Mouse (Mus musculus) small intestine, adult 2 months (tissue): Measurements from ENCODE around the gene Ctps2. TPM values are rescaled to one million over a fixed set of nuclear protein-coding genes. Genes with fewer than 3 reads are reported as not detected.

Experiments used
- H3K27ac ChIP-seq: fragments of 200-500 bp; 2 replicates; pipeline ENCODE4 v1.5.1; 2012; ENCODE audit warnings: low read depth, low read length, control low read depth, inconsistent platforms; ENCODE audit not compliant: insufficient read depth
- H3K27me3 ChIP-seq: fragments of 200-500 bp; 2 replicates; pipeline ENCODE4 v1.6.1; 2012; ENCODE audit warnings: mild to moderate bottlenecking, moderate library complexity, low read length, inconsistent platforms; ENCODE audit not compliant: control insufficient read depth, insufficient read depth
- H3K36me3 ChIP-seq: fragments of 200-500 bp; 2 replicates; pipeline ENCODE4 v1.6.1; 2012; ENCODE audit warnings: mild to moderate bottlenecking, low read length, control low read depth, inconsistent platforms; ENCODE audit not compliant: control insufficient read depth, insufficient read depth
- H3K4me1 ChIP-seq: fragments of 200-500 bp; 2 replicates; pipeline ENCODE4 v1.6.1; 2012; ENCODE audit warnings: low read length, inconsistent platforms, mixed read lengths; ENCODE audit not compliant: control insufficient read depth, insufficient read depth, insufficient read length
- H3K4me3 ChIP-seq: fragments of 200-500 bp; 2 replicates; pipeline ENCODE4 v1.5.1; 2012; ENCODE audit warnings: low read depth, mild to moderate bottlenecking, control low read depth, inconsistent platforms, low read length, moderate library complexity
- CTCF ChIP-seq: fragments of 200-500 bp; IDR thresholded peaks from 2 replicates; pipeline ENCODE4 v1.5.1; 2012; ENCODE audit warnings: low read depth, mild to moderate bottlenecking, control low read depth, inconsistent platforms, low read length, moderate library complexity, mixed read lengths; ENCODE audit not compliant: insufficient replicate concordance, insufficient read length; ENCODE audit errors: extremely low read depth
- POLR2A ChIP-seq: fragments of 200-500 bp; IDR thresholded peaks from 2 replicates; pipeline ENCODE4 v1.6.1; 2012; ENCODE audit warnings: low read depth, mild to moderate bottlenecking, control low read depth, inconsistent platforms, low read length, moderate library complexity
- WGBS: fragments of 180-500 bp; shearing (Covaris S2); methylation state at CpG from one replicate; pipeline ENCODE4 v1.1.7; 2018; 5-methylcytosine and 5-hydroxymethylcytosine counted together
- polyA plus RNA-seq: library from polyadenylated mRNA; depleted of rRNA; stranded (reverse); fragments of >200 nt; gene quantifications from 2 replicates; pipeline ENCODE4 v1.2.3, GENCODE M21; 2012

The Ctps2 gene
- polyA plus RNA-seq, 1 experiment: 2.3 TPM

DNA sequence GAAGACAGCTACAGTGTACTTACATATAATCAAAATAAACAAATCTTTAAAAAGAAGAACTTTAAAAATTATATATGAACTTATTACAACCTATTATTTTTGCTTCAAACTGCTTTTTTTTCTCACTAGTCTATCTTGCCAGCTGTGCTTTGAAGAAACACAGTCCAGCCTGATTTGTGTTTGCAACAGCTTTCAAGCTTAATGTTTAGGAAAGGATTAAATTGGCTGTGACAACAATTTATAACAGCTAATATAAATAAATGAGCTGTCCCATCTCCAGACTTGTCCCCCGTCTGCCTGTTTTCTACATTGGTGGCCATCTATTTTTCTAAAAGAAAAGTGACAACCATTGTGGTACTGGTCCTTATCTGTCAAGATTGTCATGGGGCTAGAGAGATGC, 41.0 kb downstream of the Ctps2 start:
- Histone ChIP-seq H3K4me1 (no peaks in the 10 kb centered on the region), H3K4me3 (no peak overlapping the region), H3K27ac (no peak overlapping the region), H3K27me3 (no peaks in the 10 kb centered on the region), H3K36me3 (peaks cover 3% of the 10 kb centered on the region; the same call in 1 of the 2 replicates)
- TF ChIP-seq CTCF: no peak
- no peak for TF ChIP-seq POLR2A
- WGBS: 82% methylated on average over 1 of the region's 1 CpGs

GRCm38 (mm10) chrX:162949811-162950439, 48.9 kb downstream of the Ctps2 start:
- Histone ChIP-seq H3K4me1 (no peaks in the 10 kb centered on the region), H3K27ac (no peak overlapping the region), H3K36me3 (no peaks in the 10 kb centered on the region), H3K4me3 (no peak overlapping the region), H3K27me3 (no peaks in the 10 kb centered on the region)
- no peak for TF ChIP-seq POLR2A
- no peak for TF ChIP-seq CTCF
- WGBS: 29% methylated on average over 3 of the region's 3 CpGs

DNA sequence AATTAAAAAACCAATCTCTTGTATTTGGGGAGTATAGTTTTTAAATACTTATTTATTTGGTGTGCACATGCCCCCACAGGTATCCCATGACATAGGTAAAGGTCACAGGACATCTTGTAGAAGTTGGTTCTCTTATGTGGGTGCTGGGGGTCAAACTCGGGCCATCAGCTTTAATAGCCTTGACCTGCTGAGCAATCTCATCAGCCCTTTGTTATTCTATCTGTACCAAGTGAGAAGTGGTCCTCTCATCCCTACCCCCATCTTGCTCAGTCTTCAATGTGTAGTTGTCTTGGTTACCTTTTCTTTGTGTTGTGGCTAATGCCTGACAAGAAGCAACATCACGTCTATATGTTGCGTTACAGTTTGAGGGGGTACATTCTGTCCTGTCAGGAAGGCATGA, 56.9 kb downstream of the Ctps2 start:
- WGBS: 92% methylated on average over 3 of the region's 3 CpGs
- Histone ChIP-seq H3K4me3 (no peak overlapping the region), H3K36me3 (no peaks in the 10 kb centered on the region), H3K4me1 (no peaks in the 10 kb centered on the region), H3K27ac (no peak overlapping the region), H3K27me3 (no peaks in the 10 kb centered on the region)
- TF ChIP-seq POLR2A: no peak
- no peak for TF ChIP-seq CTCF

DNA sequence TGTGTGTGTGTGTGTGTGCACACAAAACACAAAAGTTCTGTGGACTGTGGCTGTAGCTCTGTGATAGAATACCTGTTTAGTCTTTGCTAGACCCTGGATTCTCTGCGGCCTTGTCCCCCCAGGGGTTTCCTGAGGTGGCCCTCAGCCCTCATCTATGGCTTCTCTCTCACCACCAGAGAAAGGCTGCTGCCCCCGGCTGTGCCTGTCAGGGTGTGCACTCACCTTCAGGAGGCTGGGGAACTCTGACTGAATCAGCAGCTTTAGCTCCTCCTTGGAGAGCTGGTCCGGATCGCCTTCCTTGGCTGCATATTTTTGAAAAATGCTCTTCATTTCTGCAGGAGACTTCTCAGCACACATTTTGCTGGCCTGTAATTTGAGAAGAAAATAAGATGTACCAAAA, 62.8 kb downstream of the Ctps2 start:
- WGBS: 49% methylated on average over 4 of the region's 4 CpGs
- no peak for TF ChIP-seq POLR2A
- Histone ChIP-seq H3K4me1 (peaks cover 3% of the 10 kb centered on the region; the same call in 1 of the 2 replicates), H3K36me3 (no peaks in the 10 kb centered on the region), H3K4me3 (peak overlapping the region; percentile 26; the same call in 1 of the 2 replicates), H3K27ac (no peak overlapping the region), H3K27me3 (no peaks in the 10 kb centered on the region)

DNA sequence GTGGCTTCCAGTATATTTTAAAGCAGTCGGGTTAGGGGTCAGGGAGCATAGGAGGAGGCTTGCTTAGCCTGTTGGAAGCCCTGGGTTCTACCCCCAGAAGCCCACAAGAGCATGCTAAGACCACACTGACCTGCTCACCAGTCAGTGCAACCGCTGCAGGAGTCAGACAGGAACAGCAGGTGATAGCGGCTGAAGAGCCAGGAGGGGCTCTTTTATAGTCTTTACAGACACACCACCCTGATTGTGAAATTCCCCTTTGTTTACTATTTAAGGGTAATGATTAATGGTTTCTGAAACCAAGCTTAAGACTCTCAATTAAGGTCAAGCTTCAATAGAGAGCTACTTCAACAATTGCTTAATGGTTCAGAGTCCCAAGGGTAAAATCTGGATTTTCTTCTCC, 63.3 kb downstream of the Ctps2 start, which contains the start of gene S100g:
Gene S100g, minus strand, starts transcription at position 217 of the 400 bp plus-strand sequence.
- 17% methylated on average over 3 of the region's 3 CpGs for WGBS
- H3K4me1 ChIP-seq: peaks cover 3% of the 10 kb centered on the region; the same call in 1 of the 2 replicates
- no peaks in the 10 kb centered on the region for H3K36me3 ChIP-seq
- H3K27me3 ChIP-seq: no peaks in the 10 kb centered on the region
- TF ChIP-seq CTCF: no peak
- H3K4me3 ChIP-seq: peak within 1 kb of the TSS; percentile 26; the same call in 1 of the 2 replicates
- H3K27ac ChIP-seq: no peak within 1 kb of the TSS

- TF ChIP-seq CTCF: no peak
- TF ChIP-seq POLR2A: no peak
- 35% methylated on average over 8 of the region's 8 CpGs for WGBS
- peak overlapping the region; percentile 80; the same call in 1 of the 2 replicates for H3K27ac ChIP-seq
Observed at GRCm38 (mm10) chrX:162967456-162967855, 66.4 kb downstream of the Ctps2 start.

DNA sequence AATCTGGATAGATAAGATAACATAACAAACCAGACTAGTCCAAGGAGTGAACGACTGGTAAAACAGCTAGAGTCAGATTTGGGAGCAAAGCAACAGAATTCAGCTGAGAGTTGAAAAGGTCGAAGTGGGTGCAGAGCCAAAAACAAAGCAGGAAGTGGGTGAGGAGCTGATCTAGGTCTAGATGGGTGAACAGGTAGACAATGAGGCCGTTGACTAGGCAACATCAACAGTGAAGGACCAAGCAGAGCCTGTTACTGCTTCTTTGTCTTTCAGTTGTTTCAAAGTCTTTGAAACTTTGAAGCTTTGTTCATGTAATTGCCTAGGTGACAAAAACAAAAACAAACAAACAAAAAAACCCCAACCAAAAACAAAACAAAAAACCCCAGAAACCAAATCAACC, 75.2 kb downstream of the Ctps2 start:
- Histone ChIP-seq H3K4me3 (no peak overlapping the region), H3K27me3 (no peaks in the 10 kb centered on the region), H3K4me1 (no peaks in the 10 kb centered on the region), H3K36me3 (peaks cover 2% of the 10 kb centered on the region; the same call in 1 of the 2 replicates), H3K27ac (no peak overlapping the region)
- WGBS: 71% methylated on average over 3 of the region's 3 CpGs
- TF ChIP-seq POLR2A (no peak), CTCF (no peak)

More at GRCm38 (mm10) chrX:162967456-162967855, 66.4 kb downstream of the Ctps2 start:
- no peaks in the 10 kb centered on the region for H3K36me3 ChIP-seq
- H3K4me3 ChIP-seq: no peak overlapping the region
- peaks cover 8% of the 10 kb centered on the region; the same call in 1 of the 2 replicates for H3K4me1 ChIP-seq
- no peaks in the 10 kb centered on the region for H3K27me3 ChIP-seq

- no peak overlapping the region for H3K27ac ChIP-seq
- TF ChIP-seq CTCF (no peak), POLR2A (no peak)
- WGBS: 41% methylated on average over 10 of the region's 10 CpGs
Observed at GRCm38 (mm10) chrX:162986876-162987495, 85.9 kb downstream of the Ctps2 start.

More at GRCm38 (mm10) chrX:162986876-162987495, 85.9 kb downstream of the Ctps2 start:
- H3K4me3 ChIP-seq: no peak overlapping the region
- H3K27me3 ChIP-seq: no peaks in the 10 kb centered on the region
- H3K36me3 ChIP-seq: no peaks in the 10 kb centered on the region
- peaks cover 3% of the 10 kb centered on the region; the same call in 1 of the 2 replicates for H3K4me1 ChIP-seq
